Mouse (Mus musculus) limb, embryonic 15.5 days (tissue): ENCODE data around the gene 6030445D17Rik. TPM values are rescaled to one million over a fixed set of nuclear protein-coding genes. Genes with fewer than 3 reads are reported as not detected.

ENCODE experiments used
- ATAC-seq: fragments of 200-750 bp; cut with Nextera tagmentation; 2 replicates; pipeline ENCODE4 v1.8.0; 2017; ENCODE audit warnings: low read depth, moderate TSS enrichment; ENCODE audit not compliant: insufficient number of reproducible peaks, low FRiP score, low TSS enrichment
- H3K27ac ChIP-seq: fragments of 300-500 bp; sonication (generic); 2 replicates; pipeline ENCODE4 v1.5.1; 2015; ENCODE audit warnings: moderate library complexity, mild to moderate bottlenecking, inconsistent platforms
- H3K27me3 ChIP-seq: fragments of 300-500 bp; sonication (generic); 2 replicates; pipeline ENCODE4 v1.6.1; 2015; ENCODE audit warnings: inconsistent platforms
- H3K36me3 ChIP-seq: fragments of 300-500 bp; sonication (generic); 2 replicates; pipeline ENCODE4 v1.6.1; 2015; ENCODE audit warnings: inconsistent platforms
- H3K4me1 ChIP-seq: fragments of 300-500 bp; sonication (generic); 2 replicates; pipeline ENCODE4 v1.6.1; 2015; ENCODE audit warnings: inconsistent platforms
- H3K4me2 ChIP-seq: fragments of 300-500 bp; sonication (generic); 2 replicates; pipeline ENCODE4 v1.6.1; 2015; ENCODE audit warnings: mild to moderate bottlenecking, inconsistent platforms
- H3K4me3 ChIP-seq: fragments of 300-500 bp; sonication (generic); 2 replicates; pipeline ENCODE4 v1.5.1; 2015; ENCODE audit warnings: mild to moderate bottlenecking, inconsistent platforms
- H3K9ac ChIP-seq: fragments of 300-500 bp; sonication (generic); 2 replicates; pipeline ENCODE4 v1.6.1; 2015; ENCODE audit warnings: inconsistent platforms
- H3K9me3 ChIP-seq: fragments of 300-500 bp; sonication (generic); 2 replicates; pipeline ENCODE4 v1.6.1; 2016; ENCODE audit warnings: inconsistent platforms
- WGBS: fragments of 180-500 bp; shearing (Covaris S2); methylation state at CpG from one replicate; pipeline ENCODE4 v1.1.7; 2015; 5-methylcytosine and 5-hydroxymethylcytosine counted together
- polyA plus RNA-seq: library from polyadenylated mRNA; unstranded; fragments of >200 nt; fragmentation: Nextera tagmentation; extraction: Ambion mirVana; gene quantifications from 2 replicates; pipeline ENCODE4 v1.2.1, GENCODE M21; 2015

6030445D17Rik gene
- polyA plus RNA-seq, 1 experiment from 2014 or later = 0.46 TPM

DNA sequence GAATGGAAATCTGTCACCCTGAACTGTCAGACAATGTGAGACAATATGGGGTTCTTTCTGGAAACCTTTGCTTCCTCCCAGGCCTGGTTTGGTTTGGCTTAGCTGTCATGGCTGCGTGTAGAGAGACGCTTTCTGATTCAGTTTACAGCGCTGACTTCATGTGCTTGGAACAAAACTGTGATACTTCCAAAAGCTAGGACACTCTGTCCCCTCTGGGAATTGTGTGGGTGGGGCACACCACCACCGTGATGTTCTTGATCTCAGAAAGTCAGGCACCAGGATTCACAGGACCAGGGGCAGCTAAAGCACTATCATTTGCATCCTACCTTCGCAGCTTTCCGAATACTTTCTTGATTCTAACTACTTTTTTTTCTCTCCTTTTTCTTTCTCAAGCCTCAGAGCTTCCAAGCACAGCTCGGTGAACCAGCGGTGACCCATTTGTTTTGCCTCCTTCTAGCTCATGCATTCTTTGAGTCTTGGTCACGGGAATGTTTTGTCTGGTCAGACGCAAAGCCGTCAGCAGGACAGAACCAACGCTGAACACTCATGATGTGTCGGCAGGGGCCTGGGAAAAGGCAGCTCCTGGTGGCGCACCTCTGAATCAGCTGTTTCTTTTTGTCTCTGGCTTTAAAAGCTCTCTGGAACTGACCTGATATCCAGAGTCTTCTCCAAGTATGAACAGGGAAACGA is 20.6 kb upstream of the 6030445D17Rik start:
- Histone ChIP-seq H3K9me3 (no peaks in the 10 kb centered on the region), H3K36me3 (no peaks in the 10 kb centered on the region), H3K9ac (no peak overlapping the region), H3K27ac (no peak overlapping the region), H3K4me2 (no peak overlapping the region), H3K4me3 (no peak overlapping the region), H3K4me1 (peaks cover 6% of the 10 kb centered on the region; the same call in 1 of the 2 replicates), H3K27me3 (no peaks in the 10 kb centered on the region)
- WGBS = 84% methylated on average over 15 of the region's 15 CpGs
- no peak for ATAC-seq

DNA sequence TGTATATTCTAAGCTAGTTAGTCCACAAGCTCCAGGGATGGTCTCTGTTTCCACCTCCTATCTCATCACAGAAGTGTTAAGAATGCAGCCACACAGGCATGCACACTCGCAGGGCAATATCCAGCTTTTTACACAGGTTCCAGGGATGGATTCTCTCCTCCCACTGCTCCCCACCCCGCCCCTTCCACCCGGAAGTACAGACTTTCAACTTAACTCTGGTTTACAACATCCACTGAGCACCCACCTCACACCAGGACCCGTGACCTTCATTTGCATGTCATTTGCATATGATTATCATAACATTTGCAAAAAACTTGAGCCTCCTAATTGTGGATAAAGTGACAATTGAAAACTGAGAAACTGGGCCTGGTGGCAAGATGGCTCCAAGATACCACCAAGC is 17.5 kb upstream of the 6030445D17Rik start:
- Histone ChIP-seq H3K4me3 (no peak overlapping the region), H3K4me1 (no peaks in the 10 kb centered on the region), H3K27ac (no peak overlapping the region), H3K4me2 (no peak overlapping the region), H3K9me3 (no peaks in the 10 kb centered on the region), H3K36me3 (no peaks in the 10 kb centered on the region), H3K9ac (no peak overlapping the region), H3K27me3 (no peaks in the 10 kb centered on the region)
- no peak for ATAC-seq
- 70% methylated on average over 4 of the region's 4 CpGs for WGBS

DNA sequence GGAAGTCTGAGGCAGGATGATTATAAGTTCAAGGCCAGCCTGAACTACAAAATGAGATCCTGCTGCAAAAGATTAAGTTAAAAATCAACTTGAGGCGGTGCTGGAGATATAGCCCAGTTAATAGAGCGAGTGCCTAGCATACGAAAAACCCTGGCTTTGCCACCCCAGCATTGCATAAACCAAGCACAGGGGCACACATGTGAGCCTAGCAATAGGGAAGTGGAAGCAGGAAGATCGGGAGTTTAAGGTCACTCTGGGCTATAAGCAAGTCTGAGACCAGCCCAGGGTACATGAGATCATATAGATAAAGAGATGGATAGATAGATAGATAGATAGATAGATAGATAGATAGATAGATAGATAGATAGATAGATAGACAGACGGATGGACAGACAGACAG is 12.3 kb upstream of the 6030445D17Rik start:
- Histone ChIP-seq H3K4me1 (peaks cover under 1% of the 10 kb centered on the region; the same call in 1 of the 2 replicates), H3K9me3 (no peaks in the 10 kb centered on the region), H3K4me3 (no peak overlapping the region), H3K27ac (no peak overlapping the region), H3K4me2 (no peak overlapping the region), H3K27me3 (no peaks in the 10 kb centered on the region), H3K9ac (no peak overlapping the region), H3K36me3 (no peaks in the 10 kb centered on the region)
- no peak for ATAC-seq
- WGBS = 85% methylated on average over 5 of the region's 5 CpGs

DNA sequence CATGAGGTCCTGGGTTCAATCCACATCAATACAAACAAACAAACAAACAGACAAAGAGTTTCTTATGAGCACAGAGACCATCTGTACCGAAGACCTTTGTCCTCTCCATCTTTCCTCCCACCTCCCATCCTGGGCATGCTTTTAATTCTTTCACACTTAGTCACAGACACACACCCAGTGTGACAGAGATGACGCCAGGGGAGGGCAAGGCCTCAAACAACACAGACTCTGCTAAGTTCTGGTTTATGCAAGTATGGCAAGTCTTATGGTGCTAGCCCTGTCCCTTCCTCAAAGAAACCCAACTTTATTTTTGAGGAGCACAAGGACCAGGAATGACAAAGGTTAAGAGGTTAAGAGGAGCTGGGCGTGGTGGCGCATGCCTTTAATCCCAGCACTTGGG is 11.8 kb upstream of the 6030445D17Rik start:
- Histone ChIP-seq H3K27me3 (no peaks in the 10 kb centered on the region), H3K4me3 (no peak overlapping the region), H3K9me3 (no peaks in the 10 kb centered on the region), H3K9ac (no peak overlapping the region), H3K4me1 (peaks cover 5% of the 10 kb centered on the region; the same call in 1 of the 2 replicates), H3K27ac (no peak overlapping the region), H3K4me2 (no peak overlapping the region), H3K36me3 (no peaks in the 10 kb centered on the region)
- ATAC-seq = no peak
- WGBS = 73% methylated on average over 4 of the region's 4 CpGs

DNA sequence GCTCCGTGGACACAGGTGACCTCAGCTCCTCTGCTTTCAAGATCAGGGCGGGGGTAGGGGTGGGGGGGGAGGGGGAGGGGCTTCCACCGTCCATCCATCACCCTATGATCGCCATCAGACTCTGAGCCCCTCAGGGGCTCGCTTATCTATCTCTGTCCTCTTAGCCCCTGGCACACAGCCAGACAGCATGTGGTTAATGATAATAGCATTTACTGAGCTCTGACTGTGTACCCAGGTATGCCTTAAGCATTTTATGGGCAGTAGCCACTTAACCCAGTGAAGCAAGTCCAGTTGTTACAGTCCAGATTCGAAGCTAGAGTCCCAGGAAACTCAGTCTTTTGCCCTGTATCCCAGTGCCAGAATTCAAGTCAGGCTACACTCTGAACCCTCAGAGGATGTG is 10.5 kb upstream of the 6030445D17Rik start:
- H3K9ac ChIP-seq = no peak overlapping the region
- peaks cover 7% of the 10 kb centered on the region; the same call in 1 of the 2 replicates for H3K4me1 ChIP-seq
- H3K4me2 ChIP-seq = no peak overlapping the region
- WGBS = 10% methylated on average over 6 of the region's 6 CpGs
- ATAC-seq = no peak
- no peaks in the 10 kb centered on the region for H3K27me3 ChIP-seq
- no peak overlapping the region for H3K4me3 ChIP-seq
- H3K36me3 ChIP-seq = no peaks in the 10 kb centered on the region
- H3K27ac ChIP-seq = no peak overlapping the region
- no peaks in the 10 kb centered on the region for H3K9me3 ChIP-seq

DNA sequence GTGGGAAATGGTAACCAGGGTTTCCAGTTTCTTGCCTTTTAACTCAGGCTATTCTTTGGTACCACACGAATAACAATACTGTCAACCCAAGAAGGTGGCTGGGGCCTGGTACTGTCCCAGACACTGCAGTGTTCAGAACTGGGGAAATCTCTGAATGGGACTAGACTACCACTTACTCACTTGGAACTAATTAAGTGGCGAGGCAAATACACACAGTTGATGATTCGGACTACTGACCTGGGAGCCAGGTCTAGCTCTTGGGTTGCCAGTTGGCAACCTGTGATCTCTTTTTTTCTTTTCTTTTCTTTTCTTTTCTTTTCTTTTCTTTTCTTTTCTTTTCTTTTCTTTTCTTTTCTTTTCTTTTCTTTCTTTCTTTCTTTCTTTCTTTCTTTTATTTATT is 9.8 kb upstream of the 6030445D17Rik start:
- Histone ChIP-seq H3K4me2 (no peak overlapping the region), H3K9me3 (no peaks in the 10 kb centered on the region), H3K4me1 (peaks cover 7% of the 10 kb centered on the region; the same call in 1 of the 2 replicates), H3K27me3 (no peaks in the 10 kb centered on the region), H3K4me3 (no peak overlapping the region), H3K27ac (no peak overlapping the region), H3K36me3 (no peaks in the 10 kb centered on the region), H3K9ac (no peak overlapping the region)
- ATAC-seq = no peak
- whole genome bisulfite sequencing = 77% methylated on average over 3 of the region's 3 CpGs

DNA sequence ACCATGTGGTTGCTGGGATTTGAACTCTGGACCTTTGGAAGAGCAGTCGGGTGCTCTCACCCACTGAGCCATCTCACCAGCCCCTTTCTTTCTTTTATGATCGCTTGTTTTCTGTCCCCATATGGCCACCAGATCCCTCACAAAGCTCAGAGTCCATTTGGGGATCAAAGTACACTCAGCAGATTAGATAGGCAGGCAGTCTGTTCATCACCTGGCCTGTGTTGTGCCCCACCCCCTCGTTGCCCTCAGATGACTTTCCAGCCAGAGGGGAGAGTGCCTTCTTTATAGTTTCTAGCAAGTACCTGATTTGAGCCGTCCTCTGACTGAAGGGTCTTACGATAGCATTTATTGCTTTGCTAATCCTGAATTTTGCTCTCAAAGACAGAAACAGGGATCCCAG is 9.3 kb upstream of the 6030445D17Rik start:
- ATAC-seq = no peak
- 22% methylated on average over 5 of the region's 5 CpGs for WGBS
- Histone ChIP-seq H3K9ac (no peak overlapping the region), H3K27me3 (no peaks in the 10 kb centered on the region), H3K4me3 (no peak overlapping the region), H3K4me2 (no peak overlapping the region), H3K4me1 (peaks cover 7% of the 10 kb centered on the region; the same call in 1 of the 2 replicates), H3K36me3 (no peaks in the 10 kb centered on the region), H3K9me3 (no peaks in the 10 kb centered on the region), H3K27ac (no peak overlapping the region)

DNA sequence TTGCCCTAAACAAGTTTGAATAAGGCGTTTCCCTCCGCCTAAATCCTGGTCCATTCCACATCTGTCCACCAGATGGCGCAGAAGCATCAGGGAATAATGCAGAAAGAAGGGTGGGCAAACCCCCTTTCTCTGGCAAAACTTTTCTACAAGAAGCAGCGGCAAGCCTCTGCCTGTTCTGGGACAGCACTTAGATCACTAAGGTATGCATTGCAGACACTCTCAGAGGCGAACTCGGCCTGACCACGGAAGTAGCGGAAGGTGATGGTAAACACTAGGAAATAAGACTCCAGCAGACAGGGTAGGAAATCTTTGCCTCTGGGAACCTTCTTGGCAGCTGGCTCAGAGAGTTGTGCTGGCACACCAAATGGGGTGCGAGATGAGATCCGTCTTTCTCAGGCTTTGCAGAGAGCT is 7.2 kb upstream of the 6030445D17Rik start:
- Histone ChIP-seq H3K9ac (no peak overlapping the region), H3K4me2 (peak overlapping the region; percentile 48), H3K27ac (no peak overlapping the region), H3K4me3 (peak overlapping the region; percentile 32), H3K36me3 (no peaks in the 10 kb centered on the region), H3K9me3 (no peaks in the 10 kb centered on the region), H3K4me1 (peaks cover 7% of the 10 kb centered on the region; the same call in 1 of the 2 replicates), H3K27me3 (no peaks in the 10 kb centered on the region)
- ATAC-seq = no peak
- 3% methylated on average over 10 of the region's 10 CpGs for WGBS

DNA sequence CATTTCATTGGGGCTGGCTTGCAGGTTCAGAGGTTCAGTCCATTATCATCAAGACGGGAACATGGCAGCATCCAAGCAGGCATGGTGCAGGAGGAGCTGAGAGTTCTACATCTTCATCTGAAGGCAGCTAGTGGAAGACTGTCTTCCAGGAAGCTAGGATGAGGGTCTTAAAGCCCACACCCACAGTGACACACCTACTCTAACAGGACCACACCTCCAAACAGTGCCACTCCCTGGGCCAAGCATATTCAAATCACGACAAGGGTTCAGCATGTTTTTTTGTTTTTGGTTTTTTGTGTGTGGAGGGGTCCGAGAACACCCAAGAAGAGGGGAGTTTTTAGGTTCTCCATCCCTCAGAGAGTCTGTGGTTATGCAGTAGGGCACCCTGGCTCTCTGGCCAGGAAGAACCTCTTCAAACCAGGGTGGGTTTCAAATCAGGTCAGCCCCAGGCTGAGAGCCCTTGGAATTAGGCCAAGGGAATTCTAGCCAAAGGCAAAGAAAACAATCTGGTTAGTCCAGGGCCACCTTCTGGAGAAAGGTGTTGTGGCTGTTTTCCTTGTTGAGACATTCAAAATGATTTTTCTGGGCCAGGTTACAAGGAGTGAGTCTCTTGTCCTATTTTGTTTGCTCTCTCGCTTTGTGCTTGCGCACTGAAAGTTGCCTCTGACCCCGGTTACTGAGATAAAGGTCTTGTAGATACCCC is 5.4 kb upstream of the 6030445D17Rik start:
- WGBS = 90% methylated on average over 6 of the region's 6 CpGs
- Histone ChIP-seq H3K4me1 (peaks cover 11% of the 10 kb centered on the region), H3K27me3 (no peaks in the 10 kb centered on the region; the same call in 1 of the 2 replicates), H3K36me3 (no peaks in the 10 kb centered on the region), H3K4me2 (no peak overlapping the region), H3K27ac (no peak overlapping the region), H3K4me3 (no peak overlapping the region), H3K9ac (no peak overlapping the region), H3K9me3 (no peaks in the 10 kb centered on the region)
- ATAC-seq = no peak

DNA sequence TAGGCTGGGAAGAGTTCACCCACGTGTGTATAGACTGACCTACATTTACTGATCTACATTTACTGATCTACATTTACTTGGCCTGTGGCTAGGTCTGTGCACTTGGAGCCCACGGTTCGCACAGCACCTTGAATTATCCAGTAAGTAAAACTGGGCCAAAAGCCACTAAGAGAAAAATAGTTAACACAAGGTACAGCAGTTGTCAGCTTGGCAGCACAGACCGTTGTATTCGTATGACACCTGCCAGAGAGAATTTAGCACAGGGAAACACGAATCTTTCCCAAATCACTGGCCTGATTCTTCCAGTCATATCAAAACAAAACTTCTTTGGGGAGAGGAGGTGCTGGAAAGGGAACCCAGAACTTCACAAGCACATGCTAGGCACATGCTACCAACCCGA is 3.8 kb upstream of the 6030445D17Rik start:
- H3K36me3 ChIP-seq = no peaks in the 10 kb centered on the region
- peaks cover 25% of the 10 kb centered on the region for H3K4me1 ChIP-seq
- no peak for ATAC-seq
- no peak overlapping the region for H3K4me2 ChIP-seq
- H3K27ac ChIP-seq = no peak overlapping the region
- WGBS = 77% methylated on average over 7 of the region's 7 CpGs
- no peak overlapping the region for H3K4me3 ChIP-seq
- no peak overlapping the region for H3K9ac ChIP-seq
- H3K9me3 ChIP-seq = no peaks in the 10 kb centered on the region
- H3K27me3 ChIP-seq = peaks cover 5% of the 10 kb centered on the region

DNA sequence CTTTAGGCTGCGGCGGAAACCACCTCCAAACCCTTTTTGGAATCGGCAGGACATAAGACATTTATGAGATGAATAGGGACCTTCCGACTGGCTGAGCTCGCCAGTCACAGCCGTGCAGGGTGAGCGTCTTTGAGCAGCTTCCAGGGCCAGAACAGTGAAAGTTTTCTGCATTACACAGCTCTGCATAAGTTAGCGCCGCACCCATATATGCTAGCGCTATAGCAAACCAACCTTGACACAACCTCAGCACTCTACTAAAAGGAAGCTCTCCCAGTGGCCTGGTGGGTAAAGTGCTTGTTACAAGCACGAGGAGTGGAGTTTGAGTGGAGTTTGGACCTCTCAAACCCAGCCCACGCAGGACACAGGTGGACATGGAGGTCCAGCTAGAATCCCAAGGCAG is 2.8 kb upstream of the 6030445D17Rik start:
- Histone ChIP-seq H3K9ac (no peak overlapping the region), H3K4me1 (peaks cover 26% of the 10 kb centered on the region), H3K4me3 (no peak overlapping the region), H3K27ac (no peak overlapping the region), H3K36me3 (no peaks in the 10 kb centered on the region), H3K27me3 (peaks cover 8% of the 10 kb centered on the region), H3K9me3 (no peaks in the 10 kb centered on the region), H3K4me2 (no peak overlapping the region)
- ATAC-seq = no peak
- WGBS = 76% methylated on average over 12 of the region's 12 CpGs

DNA sequence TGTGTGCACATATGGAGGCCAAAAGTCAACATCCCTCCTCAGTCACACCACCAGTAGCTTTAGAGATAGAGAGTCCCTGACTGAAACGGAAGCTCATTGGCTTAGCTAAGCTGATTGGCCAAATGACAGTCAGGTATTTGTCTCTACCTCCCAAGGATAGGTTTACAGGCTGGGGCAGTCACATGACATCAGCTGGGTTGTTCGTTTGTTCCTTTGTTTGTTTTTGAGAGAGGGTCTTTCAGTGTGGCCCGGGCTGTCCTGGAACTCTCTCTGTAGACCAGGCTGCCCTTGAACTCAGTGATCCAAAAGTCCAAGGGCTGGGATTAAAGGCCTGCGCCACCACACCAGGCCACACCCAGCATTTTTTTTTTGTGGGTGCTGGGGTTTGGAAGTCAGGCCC is 844 bp upstream of the 6030445D17Rik start:
- WGBS = 50% methylated on average over 4 of the region's 4 CpGs
- no peaks in the 10 kb centered on the region for H3K9me3 ChIP-seq
- H3K27ac ChIP-seq = no peak overlapping the region
- no peak overlapping the region for H3K4me2 ChIP-seq
- H3K9ac ChIP-seq = no peak overlapping the region
- H3K4me1 ChIP-seq = peaks cover 31% of the 10 kb centered on the region
- ATAC-seq = no peak
- H3K36me3 ChIP-seq = no peaks in the 10 kb centered on the region
- H3K4me3 ChIP-seq = no peak overlapping the region
- H3K27me3 ChIP-seq = peaks cover 8% of the 10 kb centered on the region
